Comparison of ENCODE assay signal across 9 mouse cellular contexts in genomic region chr8:122229819-122230711, GRCm38 (mm10). TPM values are rescaled to one million over a fixed set of nuclear protein-coding genes. Genes with fewer than 3 reads are reported as not detected.
DNase-seq lines count a peak whose midpoint lies in the region; ATAC-seq and TF ChIP-seq lines count a peak whose summit lies in the region.
"Had no signal": no experiment of that assay in that cellular context is flagged by ENCODE, and none has a peak within 500 bp of the region (broad histone marks: within the 10 kb centered on the region; RNA-seq: fewer than 3 reads in every experiment).

No protein-coding gene starts in this region.

- intact Hi-C loops in gastrocnemius, adult 2 months (cut with DNase I): loop anchor here (1.0 to 5.0 kb wide), 3 partner anchors 43 to 253 kb away; no protein-coding TSS in a partner anchor

- peaks cover 20% of the 10 kb centered on the region for H3K4me1 ChIP-seq in intestine, embryonic 15.5 days (replicated peaks)

- H3K4me2 ChIP-seq in intestine, embryonic 15.5 days (replicated peaks): peak overlapping the region; percentile 99

- 2% methylated on average over 93 of the region's 98 CpGs for WGBS in intestine, embryonic 15.5 days

- peak overlapping the region; percentile 52 for H3K9ac ChIP-seq in intestine, embryonic 15.5 days

- no peaks in the 10 kb centered on the region for H3K9me3 ChIP-seq in intestine, embryonic 15.5 days

- H3K27me3 ChIP-seq in intestine, embryonic 15.5 days (replicated peaks): peaks cover 47% of the 10 kb centered on the region

- no peaks in the 10 kb centered on the region for H3K36me3 ChIP-seq in intestine, embryonic 15.5 days

- peak overlapping the region; percentile 83 for H3K27ac ChIP-seq in gastrocnemius, adult 2 months
- no peak overlapping the region for H3K27ac ChIP-seq in intestine, embryonic 15.5 days
- H3K27ac ChIP-seq: macrophage had no signal

- ATAC-seq in intestine, embryonic 15.5 days: peak; percentile 67

- TF ChIP-seq CTCF in gastrocnemius, adult 2 months (IDR thresholded peaks at IDR 0.05): no peak

- H3K4me3 ChIP-seq in gastrocnemius, adult 2 months: peak overlapping the region; percentile 71
- H3K4me3 ChIP-seq in intestine, embryonic 15.5 days (replicated peaks): peak overlapping the region; percentile 56

- peak; percentile 42 for DNase-seq in right cerebral cortex, postnatal 25 days
- DNase-seq in right cerebral cortex, adult 18-20 months: no peak
- DNase-seq in cerebellum, adult 9-10 months: peak; percentile 39
- peak; percentile 87 for DNase-seq in gastrocnemius, adult 2 months
- peak; percentile 21 for DNase-seq in lung, postnatal 14 days
- DNase-seq in ovary, postnatal 10 days (ENCODE audit: low spot score): no peak
- no peak for DNase-seq in ovary, postnatal 14 days (ENCODE audit: low spot score)

RNA-seq across cellular contexts. Expression of gene Zfpm1, which starts 51.9 kb away (rescaled TPM):
- 1 to 10 TPM; 6.6 to 8.8 TPM for total RNA-seq in gastrocnemius, adult 2 months (2021)
- polyA plus RNA-seq in intestine, embryonic 15.5 days (2015; fragmentation: Nextera tagmentation; extraction: Ambion mirVana): 4.9 and 5.2 TPM in 2 replicates

Comparison
In these comparisons a context has a peak if more than half of its experiments do, and no peak if none do; other contexts are left out.
1. DNase-seq: peak in right cerebral cortex, postnatal 25 days (single experiment), cerebellum, adult 9-10 months (single experiment), gastrocnemius, adult 2 months (single experiment) and lung, postnatal 14 days (single experiment); none in right cerebral cortex, adult 18-20 months (single experiment), ovary, postnatal 10 days (single experiment) and ovary, postnatal 14 days (single experiment).